Mouse (Mus musculus) spleen, adult 2 months (tissue): ENCODE measurements at regions not wholly inside any gene's neighbourhood (a gene's known extent, or its start where the extent isn't known, plus 50 kb on each side); places are given as distances from the start of the nearest gene placed in this dataset.

Source experiments
- CTCF ChIP-seq: fragments of 200-500 bp; IDR thresholded peaks from 2 replicates; pipeline ENCODE4 v1.5.1; 2011; ENCODE audit warnings: mild to moderate bottlenecking, inconsistent platforms; ENCODE audit not compliant: insufficient read depth, insufficient read length, insufficient replicate concordance; ENCODE audit errors: extremely low read depth
- POLR2A ChIP-seq: fragments of 200-500 bp; IDR thresholded peaks from 2 replicates; pipeline ENCODE4 v1.6.1; 2011; ENCODE audit warnings: low read depth, low read length, inconsistent platforms

GRCm38 (mm10) chr13:47391023-47391422, 268.6 kb downstream of the Rnf144b start:
- TF ChIP-seq POLR2A (no peak), CTCF (no peak)
